Mouse (Mus musculus) kidney, embryonic 16.5 days (tissue): Measurements from ENCODE around the gene Tmem116. TPM values are rescaled to one million over a fixed set of nuclear protein-coding genes. Genes with fewer than 3 reads are reported as not detected.

Experiments
- ATAC-seq: fragments of 200-750 bp; cut with Nextera tagmentation; 2 replicates; pipeline ENCODE4 v1.8.0; 2017; ENCODE audit warnings: moderate TSS enrichment; ENCODE audit not compliant: low FRiP score, low TSS enrichment
- H3K27ac ChIP-seq: fragments of 300-500 bp; sonication (generic); 2 replicates; pipeline ENCODE4 v1.5.1; 2014; ENCODE audit warnings: low read length
- H3K27me3 ChIP-seq: fragments of 300-500 bp; sonication (generic); 2 replicates; pipeline ENCODE4 v1.6.1; 2014; ENCODE audit warnings: low read length, control low read depth, mixed read lengths; ENCODE audit not compliant: insufficient read depth
- H3K36me3 ChIP-seq: fragments of 300-500 bp; sonication (generic); 2 replicates; pipeline ENCODE4 v1.6.1; 2014; ENCODE audit warnings: low read length, control low read depth, mixed read lengths; ENCODE audit not compliant: insufficient read depth
- H3K4me1 ChIP-seq: fragments of 300-500 bp; sonication (generic); 2 replicates; pipeline ENCODE4 v1.6.1; 2014; ENCODE audit warnings: low read length, control low read depth, mixed read lengths; ENCODE audit not compliant: insufficient read depth
- H3K4me2 ChIP-seq: fragments of 300-500 bp; sonication (generic); replicated peaks from 2 replicates; pipeline ENCODE4 v1.6.1; 2014; ENCODE audit warnings: low read depth, low read length
- H3K4me3 ChIP-seq: fragments of 300-500 bp; sonication (generic); 2 replicates; pipeline ENCODE4 v1.5.1; 2014; ENCODE audit warnings: mild to moderate bottlenecking, low read length
- H3K9ac ChIP-seq: fragments of 300-500 bp; sonication (generic); replicated peaks from 2 replicates; pipeline ENCODE4 v1.6.1; 2014; ENCODE audit warnings: low read length
- H3K9me3 ChIP-seq: fragments of 300-500 bp; sonication (generic); 2 replicates; pipeline ENCODE4 v1.6.1; 2016; ENCODE audit warnings: low read length, control low read depth
- WGBS: fragments of 180-500 bp; shearing (Covaris S2); extraction: QIAGEN DNeasy Blood & Tissue Kit; methylation state at CpG from one replicate; pipeline ENCODE4 v1.1.7; 2014; 5-methylcytosine and 5-hydroxymethylcytosine counted together
- polyA plus RNA-seq: library from polyadenylated mRNA; unstranded; fragments of >200 nt; fragmentation: Nextera tagmentation; extraction: Ambion mirVana; gene quantifications from 2 replicates; pipeline ENCODE4 v1.2.1, GENCODE M21; 2015

Tmem116 gene
- polyA plus RNA-seq, 1 experiment from 2014 or later: 14.0 TPM

DNA sequence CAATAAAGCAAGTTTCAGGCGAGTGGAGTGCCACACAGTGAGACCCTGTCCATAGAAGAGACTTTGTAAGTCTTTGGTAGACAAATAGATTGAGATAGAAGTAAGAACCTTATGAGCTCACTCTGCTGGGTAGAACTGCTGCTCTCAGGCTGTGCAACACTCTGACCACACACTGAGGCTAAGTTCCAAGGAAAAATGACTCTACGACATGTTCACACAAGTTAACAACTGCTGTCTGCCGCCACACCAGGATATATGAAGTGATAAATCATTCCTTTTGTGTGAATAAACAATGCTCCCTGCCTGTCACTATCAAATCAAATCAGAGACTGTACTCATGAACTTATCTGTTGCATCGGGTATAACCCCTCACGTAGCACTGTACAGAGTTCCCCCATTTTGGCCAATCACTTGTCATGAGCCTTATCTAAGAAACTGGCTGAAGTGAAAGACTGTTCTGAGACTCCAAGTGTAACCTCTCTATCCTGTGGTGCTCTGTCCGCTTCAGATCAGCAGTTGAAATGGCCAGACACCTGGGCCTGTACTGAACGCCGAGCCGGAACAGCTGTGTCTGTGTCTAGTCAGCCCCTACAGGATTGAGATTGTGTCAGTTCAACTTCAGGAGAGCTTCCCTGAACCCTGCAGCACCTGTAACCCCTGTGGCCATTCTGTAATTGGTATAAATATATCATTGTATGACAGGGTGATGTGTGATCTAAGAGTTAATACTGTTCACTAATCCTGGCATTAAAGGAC is 4.0 kb downstream of the Tmem116 start:
- Histone ChIP-seq H3K4me2 (no peak overlapping the region), H3K9me3 (no peaks in the 10 kb centered on the region), H3K4me1 (peaks cover 26% of the 10 kb centered on the region), H3K27ac (no peak overlapping the region), H3K9ac (no peak overlapping the region), H3K27me3 (no peaks in the 10 kb centered on the region), H3K4me3 (no peak overlapping the region), H3K36me3 (no peaks in the 10 kb centered on the region)
- ATAC-seq: no peak
- WGBS: 56% methylated on average over 9 of the region's 9 CpGs

DNA sequence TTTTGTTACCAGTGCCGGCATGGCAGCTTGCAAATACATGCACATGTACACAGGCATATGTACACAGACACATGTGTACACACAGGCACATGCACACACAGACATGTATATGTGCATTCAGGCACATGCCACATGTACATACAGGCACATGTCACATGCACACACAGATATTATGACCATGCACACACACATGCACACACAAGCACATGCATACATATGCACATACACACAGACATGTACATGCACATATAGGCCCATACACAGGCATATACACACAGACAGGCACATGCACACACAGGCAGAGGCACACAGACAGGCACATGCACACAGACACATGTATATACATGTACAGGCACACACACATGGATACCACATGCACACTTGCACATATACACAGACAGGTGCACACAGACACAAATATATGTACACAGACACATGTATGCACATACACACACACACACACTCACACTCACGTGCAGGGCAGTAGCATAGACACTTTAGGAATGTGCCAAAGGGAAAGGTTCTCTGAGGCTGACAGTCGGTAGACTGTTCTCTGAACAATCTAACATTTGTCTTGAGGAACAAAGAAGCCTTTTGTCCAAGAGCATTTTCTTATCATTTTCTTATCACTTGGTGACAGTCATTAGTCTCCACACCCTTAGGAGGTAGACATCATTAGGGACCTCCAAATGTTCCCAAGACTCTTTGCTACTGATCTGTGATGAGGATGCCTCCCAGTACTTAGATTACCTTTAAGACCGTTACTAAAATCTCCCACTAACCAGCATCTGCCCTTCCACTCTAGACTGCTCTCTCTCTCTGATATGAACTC is 9.9 kb downstream of the Tmem116 start:
- H3K27me3 ChIP-seq: no peaks in the 10 kb centered on the region
- H3K9me3 ChIP-seq: no peaks in the 10 kb centered on the region
- H3K4me2 ChIP-seq: no peak overlapping the region
- H3K4me1 ChIP-seq: 0 out of 2 replicates have a peak, but pooled peaks cover 6% of the 10 kb centered on the region
- WGBS: 64% methylated on average over 4 of the region's 4 CpGs
- no peak overlapping the region for H3K9ac ChIP-seq
- H3K36me3 ChIP-seq: no peaks in the 10 kb centered on the region
- no peak overlapping the region for H3K27ac ChIP-seq
- H3K4me3 ChIP-seq: no peak overlapping the region
- ATAC-seq: no peak

DNA sequence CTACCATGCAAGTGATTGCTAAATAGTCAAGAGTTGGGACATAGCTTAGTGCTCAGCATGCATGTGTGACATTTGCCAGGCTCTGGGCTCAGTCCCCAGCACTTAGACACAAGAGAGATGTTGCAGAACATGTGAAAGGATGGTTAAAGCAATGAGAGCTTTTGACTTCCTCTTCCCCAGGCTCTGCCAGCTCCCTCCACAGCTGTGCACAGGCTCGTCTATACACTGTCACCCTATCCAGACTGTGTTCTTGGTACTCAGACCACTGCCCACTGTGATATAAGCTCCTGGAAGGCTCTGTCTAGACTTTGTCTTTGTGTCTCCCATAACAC is 10.4 kb downstream of the Tmem116 start:
- Histone ChIP-seq H3K9ac (no peak overlapping the region), H3K27ac (no peak overlapping the region), H3K4me2 (no peak overlapping the region), H3K36me3 (no peaks in the 10 kb centered on the region), H3K4me1 (0 out of 2 replicates have a peak, but pooled peaks cover 6% of the 10 kb centered on the region), H3K27me3 (no peaks in the 10 kb centered on the region), H3K4me3 (no peak overlapping the region), H3K9me3 (no peaks in the 10 kb centered on the region)
- WGBS: 16% methylated on average over 1 of the region's 1 CpGs
- ATAC-seq: no peak

DNA sequence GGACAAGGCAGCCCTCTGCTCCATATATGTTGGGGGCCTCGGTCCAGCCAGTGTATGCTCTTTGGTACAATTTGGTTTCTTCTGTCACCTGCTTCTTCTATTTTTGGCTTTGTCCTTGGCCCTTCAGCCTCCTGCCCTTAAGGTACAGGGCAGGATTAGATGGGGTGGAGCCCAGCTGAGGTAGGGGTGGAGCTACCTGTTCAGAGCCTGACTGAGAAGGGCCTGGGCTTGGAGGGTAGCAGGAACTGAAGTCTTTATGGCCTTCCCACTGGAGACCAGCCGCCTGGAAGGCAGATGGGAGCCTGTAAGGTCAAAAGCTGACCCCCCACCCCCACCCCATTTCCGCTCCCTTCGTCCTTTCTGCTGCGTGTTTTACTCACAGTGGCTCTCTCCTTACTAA is 11.3 kb downstream of the Tmem116 start:
- 40% methylated on average over 5 of the region's 5 CpGs for WGBS
- peak overlapping the region; percentile 73 for H3K27ac ChIP-seq
- peak overlapping the region; percentile 12 for H3K9ac ChIP-seq
- H3K36me3 ChIP-seq: no peaks in the 10 kb centered on the region
- peak; percentile 82 for ATAC-seq
- no peak overlapping the region for H3K4me3 ChIP-seq
- H3K4me1 ChIP-seq: 0 out of 2 replicates have a peak, but pooled peaks cover 6% of the 10 kb centered on the region
- H3K9me3 ChIP-seq: no peaks in the 10 kb centered on the region
- H3K4me2 ChIP-seq: peak overlapping the region; percentile 5; the same call in 1 of the 2 replicates
- H3K27me3 ChIP-seq: no peaks in the 10 kb centered on the region

DNA sequence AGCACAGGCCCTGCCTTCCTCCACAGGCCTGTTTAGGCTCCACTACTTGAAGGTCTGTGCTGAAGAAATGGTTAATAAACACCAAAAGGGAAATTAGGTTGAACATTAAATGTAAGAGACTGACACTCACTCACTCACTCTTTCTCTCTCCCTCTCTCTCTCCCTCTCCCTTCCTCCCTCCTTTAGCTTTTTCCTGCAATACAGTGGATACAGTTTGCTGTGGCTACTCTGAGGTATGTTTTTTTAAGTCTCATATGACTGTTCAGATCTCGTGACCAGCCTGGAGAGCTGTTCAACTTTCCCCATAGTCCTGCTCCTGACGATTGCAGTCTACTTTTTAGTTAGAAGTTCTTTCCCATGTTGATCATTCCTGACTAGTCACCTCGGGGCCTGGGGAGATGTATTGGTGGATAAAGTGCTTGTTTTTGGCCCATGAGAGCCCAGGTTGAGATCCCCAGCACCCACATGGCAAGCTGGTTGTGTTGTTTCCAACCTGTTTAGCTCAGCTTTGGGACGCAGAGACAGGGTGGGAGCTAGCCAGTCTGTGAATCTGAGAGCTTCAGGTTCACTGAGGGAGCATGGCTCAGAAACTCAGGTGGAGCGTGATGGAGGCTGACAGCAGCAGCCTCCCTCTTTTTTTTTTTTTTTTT is 12.0 kb downstream of the Tmem116 start:
- Histone ChIP-seq H3K4me1 (0 out of 2 replicates have a peak, but pooled peaks cover 6% of the 10 kb centered on the region), H3K4me3 (peak overlapping the region; percentile 4; the same call in 1 of the 2 replicates), H3K4me2 (peak overlapping the region; percentile 5), H3K9me3 (no peaks in the 10 kb centered on the region), H3K36me3 (no peaks in the 10 kb centered on the region), H3K27ac (peak overlapping the region; percentile 73), H3K9ac (peak overlapping the region; percentile 12), H3K27me3 (no peaks in the 10 kb centered on the region)
- ATAC-seq: peak; percentile 42; the same call in 1 of the 2 replicates
- WGBS: 52% methylated on average over 5 of the region's 5 CpGs

DNA sequence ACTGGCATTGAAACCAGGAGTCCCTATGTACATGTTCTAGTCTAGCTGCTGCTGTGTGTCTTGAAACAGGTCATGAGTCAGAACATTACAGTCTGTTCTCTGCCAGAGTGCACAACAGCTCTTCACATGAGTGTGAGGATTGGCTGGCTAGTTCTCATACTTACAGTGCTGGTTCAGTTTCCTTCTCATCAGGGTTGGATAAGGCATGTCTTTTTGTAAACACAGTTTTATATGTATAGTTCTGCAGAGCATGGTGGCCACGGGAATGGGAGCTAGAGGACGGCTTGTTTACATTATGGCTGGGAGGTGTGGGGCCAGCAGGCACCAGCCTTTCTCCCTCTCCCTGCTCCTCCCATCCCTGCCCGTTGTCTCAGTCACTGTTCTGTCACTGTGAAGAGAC is 17.9 kb downstream of the Tmem116 start:
- H3K27me3 ChIP-seq: no peaks in the 10 kb centered on the region
- no peak; the same call in 1 of the 2 replicates for ATAC-seq
- H3K9ac ChIP-seq: 0 out of 2 replicates have a peak overlapping the region, but pooled peaks have one; percentile 35
- H3K36me3 ChIP-seq: no peaks in the 10 kb centered on the region
- H3K4me1 ChIP-seq: no peaks in the 10 kb centered on the region
- no peaks in the 10 kb centered on the region for H3K9me3 ChIP-seq
- H3K27ac ChIP-seq: no peak overlapping the region
- H3K4me2 ChIP-seq: no peak overlapping the region
- no peak overlapping the region for H3K4me3 ChIP-seq
- 19% methylated on average over 3 of the region's 3 CpGs for WGBS

DNA sequence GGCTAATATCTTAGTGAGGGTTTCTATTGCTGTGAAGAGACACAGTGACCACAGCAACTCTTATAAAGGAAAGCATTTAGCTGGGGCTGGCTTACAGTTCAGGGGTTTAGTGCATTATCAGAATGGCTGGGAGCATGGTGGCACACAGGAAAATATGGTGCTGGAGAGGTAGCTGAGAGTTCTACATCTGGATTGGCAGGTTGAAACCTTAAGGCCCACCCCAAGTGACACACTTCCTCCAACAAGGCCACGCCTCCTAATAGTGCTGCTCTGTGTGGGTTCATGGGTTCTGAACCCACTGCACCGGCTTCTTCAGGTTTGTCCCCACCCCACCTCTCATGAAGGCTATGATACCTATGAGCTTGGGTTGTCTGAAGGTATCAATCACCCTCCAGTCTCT is 20.7 kb downstream of the Tmem116 start:
- no peak overlapping the region for H3K9ac ChIP-seq
- H3K4me2 ChIP-seq: no peak overlapping the region
- ATAC-seq: no peak
- H3K9me3 ChIP-seq: no peaks in the 10 kb centered on the region
- no peaks in the 10 kb centered on the region for H3K4me1 ChIP-seq
- 78% methylated on average over 2 of the region's 2 CpGs for WGBS
- H3K27me3 ChIP-seq: no peaks in the 10 kb centered on the region
- H3K27ac ChIP-seq: no peak overlapping the region
- H3K4me3 ChIP-seq: no peak overlapping the region
- no peaks in the 10 kb centered on the region for H3K36me3 ChIP-seq

DNA sequence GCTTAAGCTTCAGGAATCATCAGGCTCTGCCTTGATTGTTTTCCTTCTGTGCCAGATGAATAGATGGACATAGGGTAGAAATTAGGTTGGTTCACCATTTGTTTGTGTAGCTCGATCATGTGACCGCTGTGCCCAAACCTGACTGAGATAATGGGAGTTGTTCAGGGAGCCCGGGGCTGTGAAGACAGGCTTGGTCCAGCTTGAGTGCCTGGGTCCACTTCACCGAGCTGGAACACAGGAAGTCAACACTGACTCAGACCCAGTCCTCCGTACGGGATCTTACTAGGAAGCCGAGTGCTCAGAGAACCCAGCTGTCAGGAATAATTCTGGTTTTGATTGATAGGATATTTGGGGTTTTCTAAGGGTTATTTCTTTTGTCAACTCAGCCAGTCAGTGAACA is 22.9 kb downstream of the Tmem116 start:
- no peak overlapping the region for H3K4me3 ChIP-seq

DNA sequence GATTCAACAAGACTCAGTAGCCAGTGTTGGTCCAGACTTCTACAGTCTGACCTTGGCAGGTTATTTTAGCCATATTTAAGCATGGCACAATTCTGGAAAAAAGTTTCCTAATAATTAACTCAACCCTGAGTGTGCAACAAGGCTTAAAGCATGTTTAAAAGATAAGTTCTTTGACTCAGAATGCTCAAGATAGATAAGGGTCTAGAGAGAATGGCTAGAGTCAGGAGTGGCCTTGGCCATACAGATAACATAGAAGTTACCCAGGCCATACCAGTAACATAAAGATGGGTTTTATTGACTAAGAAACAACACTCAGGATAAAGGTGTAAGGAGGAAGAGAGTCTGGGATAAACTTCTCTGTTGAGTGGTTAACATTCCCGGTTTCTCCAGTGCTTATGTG is 24.3 kb downstream of the Tmem116 start:
- H3K27ac ChIP-seq: no peak overlapping the region
- 83% methylated on average over 1 of the region's 1 CpGs for WGBS
- H3K4me1 ChIP-seq: no peaks in the 10 kb centered on the region
- H3K4me2 ChIP-seq: no peak overlapping the region
- no peak overlapping the region for H3K4me3 ChIP-seq
- no peaks in the 10 kb centered on the region for H3K27me3 ChIP-seq
- no peak overlapping the region for H3K9ac ChIP-seq
- ATAC-seq: no peak
- no peaks in the 10 kb centered on the region for H3K36me3 ChIP-seq
- H3K9me3 ChIP-seq: no peaks in the 10 kb centered on the region

More for the DNA sequence above, 22.9 kb downstream of the Tmem116 start:
- 52% methylated on average over 7 of the region's 7 CpGs for WGBS
- H3K27me3 ChIP-seq: no peaks in the 10 kb centered on the region
- no peaks in the 10 kb centered on the region for H3K36me3 ChIP-seq
- H3K4me2 ChIP-seq: no peak overlapping the region
- no peak overlapping the region for H3K9ac ChIP-seq
- no peaks in the 10 kb centered on the region for H3K9me3 ChIP-seq
- no peak for ATAC-seq
- no peak overlapping the region for H3K27ac ChIP-seq
- H3K4me1 ChIP-seq: no peaks in the 10 kb centered on the region
